Comparison of ENCODE assay signal across 10 mouse cellular contexts in the genomic region with DNA sequence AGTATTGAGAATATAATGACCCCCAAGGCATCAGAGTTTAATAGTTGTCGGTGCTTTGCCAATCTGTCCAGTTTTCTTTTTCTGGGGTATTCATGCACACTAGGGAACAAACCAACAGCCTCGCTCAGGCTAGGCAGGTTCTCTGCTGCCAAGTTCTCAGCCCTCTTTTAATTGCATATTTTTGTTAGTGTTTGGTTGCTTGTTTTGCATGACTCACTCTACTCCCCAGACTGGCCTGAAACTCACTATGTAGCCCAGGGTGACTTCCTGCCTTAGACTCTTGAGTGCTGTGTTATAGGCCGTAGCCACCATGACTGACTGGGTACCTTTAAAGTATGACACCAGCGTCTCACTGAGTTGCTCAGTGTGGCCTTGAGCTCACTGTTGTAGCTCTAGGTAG. TPM values are rescaled to one million over a fixed set of nuclear protein-coding genes. Genes with fewer than 3 reads are reported as not detected.
DNase-seq lines count a peak whose midpoint lies in the region; ATAC-seq and TF ChIP-seq lines count a peak whose summit lies in the region.
"Had no signal": no experiment of that assay in that cellular context is flagged by ENCODE, and none has a peak within 500 bp of the region (broad histone marks: within the 10 kb centered on the region; RNA-seq: fewer than 3 reads in every experiment).

No protein-coding gene starts in this region.

- 0 out of 2 replicates have a peak, but pooled peaks cover 3% of the 10 kb centered on the region for H3K4me1 ChIP-seq in midbrain, postnatal 0 days (ENCODE audit: insufficient read depth, low read length)
- H3K4me1 ChIP-seq in midbrain, embryonic 15.5 days = peaks cover 9% of the 10 kb centered on the region; the same call in 1 of the 2 replicates
- peaks cover 16% of the 10 kb centered on the region for H3K4me1 ChIP-seq in neural tube, embryonic 15.5 days

- no peak overlapping the region for H3K9ac ChIP-seq in midbrain, postnatal 0 days (replicated peaks; ENCODE audit: low read length, poor library complexity, severe bottlenecking)
- no peak overlapping the region for H3K9ac ChIP-seq in midbrain, embryonic 15.5 days
- no peak overlapping the region for H3K9ac ChIP-seq in neural tube, embryonic 15.5 days (replicated peaks)
- H3K9ac ChIP-seq: hindbrain, embryonic 13.5 days had no signal

- no peak overlapping the region for H3K4me3 ChIP-seq in midbrain, postnatal 0 days (ENCODE audit: low read depth, low read length)
- H3K4me3 ChIP-seq in midbrain, embryonic 15.5 days = no peak overlapping the region
- no peak overlapping the region for H3K4me3 ChIP-seq in neural tube, embryonic 15.5 days (replicated peaks)
- H3K4me3 ChIP-seq: hindbrain, embryonic 13.5 days had no signal

- H3K4me2 ChIP-seq in midbrain, postnatal 0 days (ENCODE audit: low read depth, low read length, poor library complexity, severe bottlenecking) = no peak overlapping the region
- no peak overlapping the region for H3K4me2 ChIP-seq in midbrain, embryonic 15.5 days
- no peak overlapping the region for H3K4me2 ChIP-seq in neural tube, embryonic 15.5 days
- H3K4me2 ChIP-seq: hindbrain, embryonic 13.5 days had no signal

- no peaks in the 10 kb centered on the region for H3K36me3 ChIP-seq in midbrain, postnatal 0 days (ENCODE audit: insufficient read depth, low read length)
- H3K36me3 ChIP-seq in midbrain, embryonic 15.5 days (replicated peaks) = no peaks in the 10 kb centered on the region
- H3K36me3 ChIP-seq in neural tube, embryonic 15.5 days = 0 out of 2 replicates have a peak, but pooled peaks cover 3% of the 10 kb centered on the region

- DNase-seq in frontal cortex, adult 2 months (ENCODE audit: extremely low spot score in 1 of 2, low spot score in 1 of 2) = no peak
- peak; percentile 19 for DNase-seq in midbrain, postnatal 0 days (ENCODE audit: low spot score)
- peak; percentile 34 for DNase-seq in induced T-regulatory cell, adult 2 months (ENCODE audit: low read depth)
- no peak for DNase-seq in heart, postnatal 36 days
- DNase-seq in gastrocnemius, postnatal 25 days = no peak
- DNase-seq: retina, postnatal 1 day had no signal

- no peaks in the 10 kb centered on the region for H3K27me3 ChIP-seq in midbrain, postnatal 0 days (ENCODE audit: insufficient read depth, low read length)
- H3K27me3 ChIP-seq in midbrain, embryonic 15.5 days (replicated peaks) = no peaks in the 10 kb centered on the region
- no peaks in the 10 kb centered on the region for H3K27me3 ChIP-seq in neural tube, embryonic 15.5 days (replicated peaks)
- H3K27me3 ChIP-seq: hindbrain, embryonic 13.5 days had no signal

- TF ChIP-seq CTCF in midbrain, postnatal 0 days (IDR thresholded peaks at IDR 0.05) = no peak

- ATAC-seq in frontal cortex, adult (ENCODE audit: low TSS enrichment) = 0 out of 2 replicates have a peak, but pooled peaks have one; percentile 56
- ATAC-seq in midbrain, postnatal 0 days (ENCODE audit: low FRiP score) = no peak
- no peak for ATAC-seq in midbrain, embryonic 15.5 days (replicated peaks)
- no peak for ATAC-seq in neural tube, embryonic 15.5 days (ENCODE audit: low FRiP score)

- WGBS in midbrain, postnatal 0 days = 63% methylated on average over 4 of the region's 4 CpGs
- WGBS in midbrain, embryonic 15.5 days = 63% methylated on average over 4 of the region's 4 CpGs
- 67% methylated on average over 4 of the region's 4 CpGs for WGBS in neural tube, embryonic 15.5 days

- intact Hi-C loops in heart, postnatal 36 days (cut with DNase I) = no loop called here

- no peaks in the 10 kb centered on the region for H3K9me3 ChIP-seq in midbrain, postnatal 0 days (ENCODE audit: low read length)
- no peaks in the 10 kb centered on the region for H3K9me3 ChIP-seq in midbrain, embryonic 15.5 days
- H3K9me3 ChIP-seq in neural tube, embryonic 15.5 days (replicated peaks) = no peaks in the 10 kb centered on the region
- H3K9me3 ChIP-seq: hindbrain, embryonic 13.5 days had no signal

- H3K27ac ChIP-seq in midbrain, postnatal 0 days (ENCODE audit: low read depth, low read length) = no peak overlapping the region
- H3K27ac ChIP-seq in midbrain, embryonic 15.5 days = no peak overlapping the region
- 0 out of 2 replicates have a peak overlapping the region, but pooled peaks have one; percentile 7 for H3K27ac ChIP-seq in neural tube, embryonic 15.5 days (replicated peaks)
- H3K27ac ChIP-seq: hindbrain, embryonic 13.5 days had no signal

RNA-seq across cellular contexts. Expression of gene Pan3, which starts 19.0 kb away (rescaled TPM):
- 48.7 and 55.7 TPM in 2 replicates for polyA plus RNA-seq in frontal cortex, adult 2 months (2012; rRNA removed)
- total RNA-seq in midbrain, postnatal 0 days (2014; rRNA removed) = 38.9 and 66.7 TPM in 2 replicates
- 51.3 and 61.4 TPM in 2 replicates for polyA plus RNA-seq in midbrain, postnatal 0 days (2015; fragmentation: Nextera tagmentation; extraction: Ambion mirVana)
- 59.6 and 66.0 TPM in 2 replicates for polyA plus RNA-seq in midbrain, embryonic 15.5 days (2015; fragmentation: Nextera tagmentation; extraction: Ambion mirVana)
- 61.5 and 61.6 TPM in 2 replicates for polyA plus RNA-seq in neural tube, embryonic 15.5 days (2015; fragmentation: Nextera tagmentation; extraction: Ambion mirVana)
- total RNA-seq in heart, postnatal 36 days (2021) = 10 to 100 TPM; 26.8 to 36.1 TPM
- total RNA-seq in gastrocnemius, postnatal 25 days (2021) = 10 to 100 TPM; 17.4 to 26.1 TPM

RNA-seq across cellular contexts. Expression of gene Flt3, which starts 48.6 kb away (rescaled TPM):
- polyA plus RNA-seq in frontal cortex, adult 2 months (2012; rRNA removed) = 5.6 and 5.9 TPM in 2 replicates
- total RNA-seq in midbrain, postnatal 0 days (2014; rRNA removed) = 2.5 and 2.6 TPM in 2 replicates
- polyA plus RNA-seq in midbrain, postnatal 0 days (2015; fragmentation: Nextera tagmentation; extraction: Ambion mirVana) = 2.0 TPM in 2 replicates
- polyA plus RNA-seq in midbrain, embryonic 15.5 days (2015; fragmentation: Nextera tagmentation; extraction: Ambion mirVana) = 0.54 and 0.77 TPM in 2 replicates
- 2.4 and 2.6 TPM in 2 replicates for polyA plus RNA-seq in neural tube, embryonic 15.5 days (2015; fragmentation: Nextera tagmentation; extraction: Ambion mirVana)
- total RNA-seq in heart, postnatal 36 days (2021) = under 1 TPM; 0.08 to 0.16 TPM
- total RNA-seq in gastrocnemius, postnatal 25 days (2021) = not detected

Comparison
In these comparisons a context has a peak if more than half of its experiments do, and no peak if none do; other contexts are left out.
1. DNase-seq: peak in midbrain, postnatal 0 days (single experiment) and induced T-regulatory cell, adult 2 months (single experiment); none in frontal cortex, adult 2 months (0 of 2), heart, postnatal 36 days (0 of 2) and gastrocnemius, postnatal 25 days (single experiment).